ENCODE assay signal across 20 mouse cellular contexts in the genomic region with DNA sequence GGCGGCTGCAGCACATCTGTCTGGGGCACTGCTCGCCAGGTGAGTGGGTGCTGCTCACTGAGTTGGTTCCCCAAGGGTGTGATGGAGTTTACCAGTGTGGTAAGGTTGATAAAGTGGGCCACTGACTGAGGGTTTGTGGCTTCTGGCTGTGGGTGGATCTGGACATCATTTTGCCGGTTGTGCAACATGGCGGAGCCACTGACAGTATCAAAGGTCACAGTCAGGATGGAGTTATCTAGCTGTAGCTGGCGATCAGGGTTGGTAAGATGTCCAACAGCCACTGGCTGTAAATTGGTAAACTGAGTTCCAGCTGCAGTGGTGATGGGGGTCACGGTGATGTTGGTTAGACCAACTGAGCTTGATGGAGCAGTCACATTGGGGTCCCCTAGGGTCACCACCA. TPM values are rescaled to one million over a fixed set of nuclear protein-coding genes. Genes with fewer than 3 reads are reported as not detected.
DNase-seq lines count a peak whose midpoint lies in the region; ATAC-seq lines count a peak whose summit lies in the region.
"Had no signal": no experiment of that assay in that cellular context is flagged by ENCODE, and none has a peak within 500 bp of the region (broad histone marks: within the 10 kb centered on the region; RNA-seq: fewer than 3 reads in every experiment).

No protein-coding gene starts in this region.

- DNase-seq in liver, embryonic 11.5 days (ENCODE audit: low spot score) = no peak
- peak; percentile 22 for DNase-seq in 416B (ENCODE audit: low read depth)
- peak; percentile 17 for DNase-seq in yolk sac, embryonic 10.5 days (ENCODE audit: low spot score)
- no peak for DNase-seq in kidney, adult 18-20 months
- DNase-seq: adrenal gland, postnatal 10 days; B cell, adult 2 months; cerebellum, adult 11 months; cerebellum, adult 8-10 months; cerebellum, postnatal 25 days; gastrocnemius, postnatal 10 days; heart, postnatal 36 days had no signal

- 74% methylated on average over 6 of the region's 6 CpGs for WGBS in liver, embryonic 15.5 days (ENCODE audit: insufficient replicate concordance)
- WGBS in liver, embryonic 11.5 days = 86% methylated on average over 6 of the region's 6 CpGs

- H3K4me3 ChIP-seq in liver, embryonic 15.5 days (replicated peaks) = no peak overlapping the region
- no peak overlapping the region for H3K4me3 ChIP-seq in liver, embryonic 11.5 days (ENCODE audit: low read depth, low read length)
- H3K4me3 ChIP-seq: embryonic facial prominence, embryonic 12.5 days; forebrain, embryonic 15.5 days; heart, embryonic 13.5 days; hindbrain, embryonic 15.5 days had no signal

- H3K4me2 ChIP-seq in liver, embryonic 15.5 days = no peak overlapping the region
- H3K4me2 ChIP-seq in liver, embryonic 11.5 days = no peak overlapping the region
- H3K4me2 ChIP-seq: embryonic facial prominence, embryonic 12.5 days; forebrain, embryonic 15.5 days; heart, embryonic 13.5 days; hindbrain, embryonic 15.5 days had no signal

- H3K9me3 ChIP-seq in liver, embryonic 15.5 days (replicated peaks) = no peaks in the 10 kb centered on the region
- H3K9me3 ChIP-seq in liver, embryonic 11.5 days (ENCODE audit: control insufficient read depth, low read length) = no peaks in the 10 kb centered on the region
- H3K9me3 ChIP-seq: embryonic facial prominence, embryonic 12.5 days; forebrain, embryonic 15.5 days; G1E; heart, embryonic 13.5 days; hindbrain, embryonic 15.5 days had no signal

- no peak overlapping the region for H3K9ac ChIP-seq in liver, embryonic 15.5 days
- no peak overlapping the region for H3K9ac ChIP-seq in liver, embryonic 11.5 days (ENCODE audit: low read depth, low read length)
- H3K9ac ChIP-seq: embryonic facial prominence, embryonic 12.5 days; forebrain, embryonic 15.5 days; heart, embryonic 13.5 days; hindbrain, embryonic 15.5 days had no signal

- no peak overlapping the region for H3K27ac ChIP-seq in liver, embryonic 15.5 days (replicated peaks)
- no peak overlapping the region for H3K27ac ChIP-seq in liver, embryonic 11.5 days (ENCODE audit: low read depth, low read length)
- H3K27ac ChIP-seq: embryonic facial prominence, embryonic 12.5 days; forebrain, embryonic 15.5 days; heart, embryonic 13.5 days; hindbrain, embryonic 15.5 days had no signal

- no peaks in the 10 kb centered on the region for H3K27me3 ChIP-seq in liver, embryonic 15.5 days
- no peaks in the 10 kb centered on the region for H3K27me3 ChIP-seq in liver, embryonic 11.5 days (replicated peaks; ENCODE audit: control insufficient read depth, insufficient read depth, low read length)
- H3K27me3 ChIP-seq: embryonic facial prominence, embryonic 12.5 days; forebrain, embryonic 15.5 days; heart, embryonic 13.5 days; hindbrain, embryonic 15.5 days had no signal

- peak; percentile 27; the same call in 1 of the 2 replicates for ATAC-seq in liver, embryonic 15.5 days (ENCODE audit: insufficient read depth)
- ATAC-seq in liver, embryonic 11.5 days (replicated peaks; ENCODE audit: low FRiP score) = no peak
- peak; percentile 27; the same call in 1 of the 2 replicates for ATAC-seq in granulocyte monocyte progenitor cell, adult 5-6 weeks (replicated peaks; ENCODE audit: poor library complexity, severe bottlenecking)
- ATAC-seq: CD4-positive, CD25-positive, alpha-beta regulatory T cell, adult 4 months; forebrain, embryonic 15.5 days had no signal

- H3K36me3 ChIP-seq in liver, embryonic 15.5 days (replicated peaks) = peaks cover 57% of the 10 kb centered on the region
- H3K36me3 ChIP-seq in liver, embryonic 11.5 days (ENCODE audit: control insufficient read depth, insufficient read depth, low read length) = peaks cover 12% of the 10 kb centered on the region

- no peaks in the 10 kb centered on the region for H3K4me1 ChIP-seq in liver, embryonic 15.5 days (replicated peaks)
- H3K4me1 ChIP-seq in liver, embryonic 11.5 days (replicated peaks; ENCODE audit: control insufficient read depth, insufficient read depth, low read length) = no peaks in the 10 kb centered on the region
- H3K4me1 ChIP-seq: embryonic facial prominence, embryonic 12.5 days; forebrain, embryonic 15.5 days; heart, embryonic 13.5 days; hindbrain, embryonic 15.5 days had no signal

RNA-seq across cellular contexts. Expression of gene Ripk4, which starts 30.7 kb away (rescaled TPM):
- 3.2 and 3.4 TPM in 2 replicates for polyA plus RNA-seq in liver, embryonic 15.5 days (2015; fragmentation: Nextera tagmentation; extraction: Ambion mirVana)
- 3.2 and 3.5 TPM in 2 replicates for polyA plus RNA-seq in liver, embryonic 11.5 days (2014; fragmentation: Nextera tagmentation; extraction: Ambion mirVana)
- total RNA-seq in granulocyte monocyte progenitor cell, adult 5-6 weeks (2014; fragmentation: Nextera tagmentation) = not detected in 2 replicates
- not detected in 2 replicates for total RNA-seq in granulocyte monocyte progenitor cell, adult 5-6 weeks (2017)
- total RNA-seq: gastrocnemius, postnatal 10 days; gastrocnemius, postnatal 4 days had no signal
- polyA plus RNA-seq: G1E had no signal

RNA-seq across cellular contexts. Expression of gene Prdm15, which starts 57.4 kb away (rescaled TPM):
- polyA plus RNA-seq in liver, embryonic 15.5 days (2015; fragmentation: Nextera tagmentation; extraction: Ambion mirVana) = 2.7 TPM in 2 replicates
- 8.2 and 8.3 TPM in 2 replicates for polyA plus RNA-seq in liver, embryonic 11.5 days (2014; fragmentation: Nextera tagmentation; extraction: Ambion mirVana)
- total RNA-seq in granulocyte monocyte progenitor cell, adult 5-6 weeks (2014; fragmentation: Nextera tagmentation) = 29.2 TPM in 2 replicates
- 15.0 and 17.3 TPM in 2 replicates for total RNA-seq in granulocyte monocyte progenitor cell, adult 5-6 weeks (2017)

Comparison
In these comparisons a context has a peak if more than half of its experiments do, and no peak if none do; other contexts are left out.
1. DNase-seq: peak in 416B (single experiment) and yolk sac, embryonic 10.5 days (single experiment); none in liver, embryonic 11.5 days (single experiment) and kidney, adult 18-20 months (single experiment).